Mouse (Mus musculus) CH12.LX (cell line): Measurements from ENCODE around the gene Podn.

Experiments
- CHD2 ChIP-seq: IDR thresholded peaks from 2 replicates; pipeline ENCODE4 v1.6.1; 2011; ENCODE audit warnings: low read length, improper control_type of control experiment
- CTCF ChIP-seq, 2 experiments: IDR thresholded peaks in 1 of 2; conservative IDR thresholded peaks in 1 of 2; 2 replicates each; pipeline ENCODE4 v1.5.1; 2011 to 2012; ENCODE audit warnings: low read depth in 2 of 2, low read length in 2 of 2, improper control_type of control experiment in 1 of 2, inconsistent platforms in 1 of 2, mild to moderate bottlenecking in 1 of 2, moderate library complexity in 1 of 2
- EP300 ChIP-seq: IDR thresholded peaks from 2 replicates; pipeline ENCODE4 v1.6.1; 2011; ENCODE audit warnings: low read length, improper control_type of control experiment
- JUN ChIP-seq: IDR thresholded peaks from 2 replicates; pipeline ENCODE4 v1.6.1; 2011; ENCODE audit warnings: low read depth, mild to moderate bottlenecking, low read length, improper control_type of control experiment, moderate library complexity; ENCODE audit not compliant: insufficient read depth
- MAFK ChIP-seq: IDR thresholded peaks from 2 replicates; pipeline ENCODE4 v1.6.1; 2011; ENCODE audit warnings: low read length, improper control_type of control experiment; ENCODE audit not compliant: insufficient replicate concordance
- MAX ChIP-seq: IDR thresholded peaks from 2 replicates; pipeline ENCODE4 v1.6.1; 2011; ENCODE audit warnings: low read length, improper control_type of control experiment
- MEF2A ChIP-seq: IDR thresholded peaks from 2 replicates; pipeline ENCODE4 v1.6.1; 2014; ENCODE audit warnings: low read depth, mild to moderate bottlenecking, inconsistent platforms, low read length, improper control_type of control experiment, borderline replicate concordance
- MXI1 ChIP-seq: IDR thresholded peaks from 2 replicates; pipeline ENCODE4 v1.6.1; 2011; ENCODE audit warnings: mild to moderate bottlenecking, low read depth, low read length, improper control_type of control experiment
- POLR2A ChIP-seq: IDR thresholded peaks from 2 replicates; pipeline ENCODE4 v1.6.1; 2011; ENCODE audit warnings: low read depth, mild to moderate bottlenecking, improper control_type of control experiment, low read length
- SIN3A ChIP-seq: IDR thresholded peaks from 2 replicates; pipeline ENCODE4 v1.6.1; 2012; ENCODE audit warnings: low read length, improper control_type of control experiment, inconsistent platforms

GRCm38 (mm10) chr4:107966416-107967109, 129.7 kb downstream of the Podn start:
- TF ChIP-seq POLR2A (no peak), SIN3A (no peak), CHD2 (no peak), JUN (no peak), CTCF (conservative IDR thresholded peaks at IDR 0.05 in 1 of 2, IDR thresholded peaks at IDR 0.05 in 1 of 2; ENCODE audit: low read depth in 2 of 2, low read length in 2 of 2) (no peak), MAX (no peak), MAFK (no peak), EP300 (no peak), MEF2A (no peak), MXI1 (no peak)
